Mouse (Mus musculus): ENCODE results near the gene Rftn1. TPM values are rescaled to one million over a fixed set of nuclear protein-coding genes. Genes with fewer than 3 reads are reported as not detected.

Gene Rftn1
- polyA plus RNA-seq, 1 experiment from 2014 or later, result 9.7 TPM

- Histone ChIP-seq H3K4me3 (ENCODE audit: low read depth, low read length) (no peak overlapping the region), H3K9me3 (ENCODE audit: control insufficient read depth, low read length) (no peaks in the 10 kb centered on the region), H3K36me3 (ENCODE audit: control insufficient read depth, insufficient read depth, low read length) (no peaks in the 10 kb centered on the region), H3K27ac (ENCODE audit: low read depth) (no peak overlapping the region), H3K27me3 (replicated peaks; ENCODE audit: control insufficient read depth, insufficient read depth, low read length) (peaks cover under 1% of the 10 kb centered on the region; the same call in 1 of the 2 replicates), H3K9ac (ENCODE audit: low read length) (no peak overlapping the region), H3K4me1 (replicated peaks; ENCODE audit: control insufficient read depth, insufficient read depth, low read length) (no peaks in the 10 kb centered on the region), H3K4me2 (ENCODE audit: low read length) (no peak overlapping the region)
- ATAC-seq (replicated peaks; ENCODE audit: low FRiP score, low TSS enrichment, low read depth) (no peak), DNase-seq (ENCODE audit: low spot score) (no peak)
- WGBS, result 83% methylated on average over 12 of the region's 12 CpGs
Observed at GRCm38 (mm10) chr17:50184217-50185038, 6.0 kb downstream of the Rftn1 start.

GRCm38 (mm10) chr17:50183300-50183699, 7.2 kb downstream of the Rftn1 start:
- Histone ChIP-seq H3K27ac (ENCODE audit: low read depth) (no peak overlapping the region), H3K36me3 (ENCODE audit: control insufficient read depth, insufficient read depth, low read length) (no peaks in the 10 kb centered on the region), H3K4me3 (ENCODE audit: low read depth, low read length) (no peak overlapping the region), H3K9ac (ENCODE audit: low read length) (no peak overlapping the region), H3K4me1 (replicated peaks; ENCODE audit: control insufficient read depth, insufficient read depth, low read length) (no peaks in the 10 kb centered on the region), H3K4me2 (ENCODE audit: low read length) (no peak overlapping the region), H3K27me3 (replicated peaks; ENCODE audit: control insufficient read depth, insufficient read depth, low read length) (no peaks in the 10 kb centered on the region), H3K9me3 (ENCODE audit: control insufficient read depth, low read length) (no peaks in the 10 kb centered on the region)
- no peak for DNase-seq (ENCODE audit: low spot score)
- WGBS, result 69% methylated on average over 4 of the region's 4 CpGs
- ATAC-seq (replicated peaks; ENCODE audit: low FRiP score, low TSS enrichment, low read depth), result no peak

DNA sequence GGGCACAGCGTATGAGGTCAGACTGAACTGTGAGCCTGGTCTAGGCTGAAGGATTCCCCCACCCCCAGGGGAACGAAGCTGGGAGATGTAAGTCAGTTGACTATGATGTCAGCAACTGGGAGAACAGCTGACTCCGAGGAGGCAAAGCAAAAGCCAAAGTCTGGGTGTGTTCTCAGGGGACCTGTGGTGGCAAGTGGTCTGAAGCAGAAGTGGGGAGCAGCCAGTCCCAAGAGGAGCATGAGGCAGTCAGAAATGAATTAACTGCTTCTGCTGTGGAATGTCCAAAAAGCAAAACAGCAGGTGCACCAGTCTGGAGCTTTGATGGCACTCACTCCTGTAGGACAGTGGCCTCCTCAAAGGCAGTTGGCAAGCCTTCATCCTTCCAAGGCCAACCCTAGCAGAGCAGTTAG, 7.9 kb downstream of the Rftn1 start:
- H3K9me3 ChIP-seq (ENCODE audit: control insufficient read depth, low read length), result 0 out of 2 replicates have a peak, but pooled peaks cover 4% of the 10 kb centered on the region
- no peak overlapping the region for H3K4me3 ChIP-seq (ENCODE audit: low read depth, low read length)
- H3K27me3 ChIP-seq (replicated peaks; ENCODE audit: control insufficient read depth, insufficient read depth, low read length), result no peaks in the 10 kb centered on the region
- 68% methylated on average over 3 of the region's 3 CpGs for WGBS
- no peak overlapping the region for H3K27ac ChIP-seq (ENCODE audit: low read depth)
- no peaks in the 10 kb centered on the region for H3K36me3 ChIP-seq (ENCODE audit: control insufficient read depth, insufficient read depth, low read length)
- no peak for ATAC-seq (replicated peaks; ENCODE audit: low FRiP score, low TSS enrichment, low read depth)
- no peak overlapping the region for H3K9ac ChIP-seq (ENCODE audit: low read length)
- H3K4me1 ChIP-seq (replicated peaks; ENCODE audit: control insufficient read depth, insufficient read depth, low read length), result no peaks in the 10 kb centered on the region
- DNase-seq (ENCODE audit: low spot score), result no peak
- H3K4me2 ChIP-seq (ENCODE audit: low read length), result no peak overlapping the region

GRCm38 (mm10) chr17:50180899-50181570, 9.4 kb downstream of the Rftn1 start:
- no peak overlapping the region for H3K27ac ChIP-seq (ENCODE audit: low read depth)
- WGBS, result 85% methylated on average over 4 of the region's 4 CpGs
- H3K4me1 ChIP-seq (replicated peaks; ENCODE audit: control insufficient read depth, insufficient read depth, low read length), result no peaks in the 10 kb centered on the region
- DNase-seq (ENCODE audit: low spot score), result no peak
- H3K27me3 ChIP-seq (replicated peaks; ENCODE audit: control insufficient read depth, insufficient read depth, low read length), result no peaks in the 10 kb centered on the region
- H3K9ac ChIP-seq (ENCODE audit: low read length), result no peak overlapping the region
- H3K36me3 ChIP-seq (ENCODE audit: control insufficient read depth, insufficient read depth, low read length), result no peaks in the 10 kb centered on the region
- H3K9me3 ChIP-seq (ENCODE audit: control insufficient read depth, low read length), result 0 out of 2 replicates have a peak, but pooled peaks cover 5% of the 10 kb centered on the region
- ATAC-seq (replicated peaks; ENCODE audit: low FRiP score, low TSS enrichment, low read depth), result no peak
- H3K4me2 ChIP-seq (ENCODE audit: low read length), result no peak overlapping the region
- no peak overlapping the region for H3K4me3 ChIP-seq (ENCODE audit: low read depth, low read length)

GRCm38 (mm10) chr17:50173776-50174175, 16.7 kb downstream of the Rftn1 start:
- no peaks in the 10 kb centered on the region for H3K36me3 ChIP-seq (ENCODE audit: control insufficient read depth, insufficient read depth, low read length)
- H3K4me2 ChIP-seq (ENCODE audit: low read length), result no peak overlapping the region
- no peak overlapping the region for H3K9ac ChIP-seq (ENCODE audit: low read length)
- H3K4me1 ChIP-seq (replicated peaks; ENCODE audit: control insufficient read depth, insufficient read depth, low read length), result peaks cover 10% of the 10 kb centered on the region
- H3K9me3 ChIP-seq (ENCODE audit: control insufficient read depth, low read length), result 0 out of 2 replicates have a peak, but pooled peaks cover 8% of the 10 kb centered on the region
- H3K4me3 ChIP-seq (ENCODE audit: low read depth, low read length), result no peak overlapping the region
- ATAC-seq (replicated peaks; ENCODE audit: low FRiP score, low TSS enrichment, low read depth) (no peak; the same call in 1 of the 2 replicates), DNase-seq (ENCODE audit: low spot score) (no peak)
- no peaks in the 10 kb centered on the region for H3K27me3 ChIP-seq (replicated peaks; ENCODE audit: control insufficient read depth, insufficient read depth, low read length)
- WGBS, result 81% methylated on average over 3 of the region's 3 CpGs
- H3K27ac ChIP-seq (ENCODE audit: low read depth), result no peak overlapping the region

- H3K4me1 ChIP-seq (replicated peaks; ENCODE audit: control insufficient read depth, insufficient read depth, low read length), result peaks cover 10% of the 10 kb centered on the region
- no peak for DNase-seq (ENCODE audit: low spot score)
- H3K27me3 ChIP-seq (replicated peaks; ENCODE audit: control insufficient read depth, insufficient read depth, low read length), result no peaks in the 10 kb centered on the region
- no peak for ATAC-seq (replicated peaks; ENCODE audit: low FRiP score, low TSS enrichment, low read depth)
- no peak overlapping the region for H3K9ac ChIP-seq (ENCODE audit: low read length)
- H3K9me3 ChIP-seq (ENCODE audit: control insufficient read depth, low read length), result 0 out of 2 replicates have a peak, but pooled peaks cover 8% of the 10 kb centered on the region
- H3K36me3 ChIP-seq (ENCODE audit: control insufficient read depth, insufficient read depth, low read length), result no peaks in the 10 kb centered on the region
- H3K4me2 ChIP-seq (ENCODE audit: low read length), result no peak overlapping the region
- no peak overlapping the region for H3K4me3 ChIP-seq (ENCODE audit: low read depth, low read length)
- no peak overlapping the region for H3K27ac ChIP-seq (ENCODE audit: low read depth)
- WGBS, result 78% methylated on average over 5 of the region's 5 CpGs
Observed at GRCm38 (mm10) chr17:50173368-50173767, 17.1 kb downstream of the Rftn1 start.

DNA sequence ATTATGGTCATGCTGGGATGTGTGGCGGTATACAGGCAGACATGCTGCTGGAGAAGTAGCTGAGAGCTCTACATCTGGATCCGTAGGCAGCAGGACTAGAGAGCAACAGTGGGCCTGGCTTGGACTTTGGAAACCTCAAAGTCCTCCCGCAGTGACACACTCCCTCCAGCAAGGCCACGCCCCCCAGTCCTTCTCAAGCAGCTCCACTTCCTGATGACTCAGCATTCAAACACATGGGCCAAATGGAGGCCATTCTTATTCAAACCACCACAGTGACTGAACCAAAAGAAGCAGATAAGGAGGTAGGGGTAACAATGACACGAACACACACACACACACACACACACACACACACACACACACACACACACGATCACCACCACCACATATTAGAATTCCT, 17.7 kb downstream of the Rftn1 start:
- Histone ChIP-seq H3K4me2 (ENCODE audit: low read length) (no peak overlapping the region), H3K9ac (ENCODE audit: low read length) (no peak overlapping the region), H3K27me3 (replicated peaks; ENCODE audit: control insufficient read depth, insufficient read depth, low read length) (no peaks in the 10 kb centered on the region), H3K27ac (ENCODE audit: low read depth) (no peak overlapping the region), H3K36me3 (ENCODE audit: control insufficient read depth, insufficient read depth, low read length) (no peaks in the 10 kb centered on the region), H3K4me3 (ENCODE audit: low read depth, low read length) (no peak overlapping the region), H3K4me1 (replicated peaks; ENCODE audit: control insufficient read depth, insufficient read depth, low read length) (peaks cover 10% of the 10 kb centered on the region), H3K9me3 (ENCODE audit: control insufficient read depth, low read length) (0 out of 2 replicates have a peak, but pooled peaks cover 6% of the 10 kb centered on the region)
- ATAC-seq (replicated peaks; ENCODE audit: low FRiP score, low TSS enrichment, low read depth) (no peak), DNase-seq (ENCODE audit: low spot score) (no peak)
- 95% methylated on average over 6 of the region's 6 CpGs for WGBS

- Histone ChIP-seq H3K9me3 (ENCODE audit: control insufficient read depth, low read length) (0 out of 2 replicates have a peak, but pooled peaks cover 2% of the 10 kb centered on the region), H3K27me3 (replicated peaks; ENCODE audit: control insufficient read depth, insufficient read depth, low read length) (no peaks in the 10 kb centered on the region), H3K27ac (ENCODE audit: low read depth) (no peak overlapping the region), H3K4me2 (ENCODE audit: low read length) (no peak overlapping the region), H3K4me3 (ENCODE audit: low read depth, low read length) (no peak overlapping the region), H3K36me3 (ENCODE audit: control insufficient read depth, insufficient read depth, low read length) (no peaks in the 10 kb centered on the region), H3K4me1 (replicated peaks; ENCODE audit: control insufficient read depth, insufficient read depth, low read length) (peaks cover 10% of the 10 kb centered on the region), H3K9ac (ENCODE audit: low read length) (no peak overlapping the region)
- ATAC-seq (replicated peaks; ENCODE audit: low FRiP score, low TSS enrichment, low read depth) (no peak), DNase-seq (ENCODE audit: low spot score) (no peak)
- WGBS, result 58% methylated on average over 6 of the region's 6 CpGs
Observed at GRCm38 (mm10) chr17:50170935-50171545, 19.4 kb downstream of the Rftn1 start.

Data from intestine, embryonic 14.5 days (tissue).